Mouse (Mus musculus) liver, embryonic 12.5 days (tissue): ENCODE measurements around the gene Gm5431. TPM values are rescaled to one million over a fixed set of nuclear protein-coding genes. Genes with fewer than 3 reads are reported as not detected.
"Not testable (repeated sequence)": the region's sequence is repeated elsewhere in the genome, so short reads cannot be mapped to it uniquely, and the experiment has no call there.

ENCODE experiments used
- ATAC-seq: fragments of 200-750 bp; cut with Nextera tagmentation; 2 replicates; pipeline ENCODE4 v1.8.0; 2017; ENCODE audit warnings: moderate number of reproducible peaks, mild to moderate bottlenecking, moderate library complexity
- H3K27ac ChIP-seq: fragments of 300-500 bp; sonication (generic); 2 replicates; pipeline ENCODE4 v1.5.1; 2016; ENCODE audit warnings: mild to moderate bottlenecking
- H3K27me3 ChIP-seq: fragments of 300-500 bp; sonication (generic); replicated peaks from 2 replicates; pipeline ENCODE4 v1.6.1; 2016; ENCODE audit warnings: mild to moderate bottlenecking, moderate library complexity
- H3K36me3 ChIP-seq: fragments of 300-500 bp; sonication (generic); 2 replicates; pipeline ENCODE4 v1.6.1; 2016; ENCODE audit warnings: mild to moderate bottlenecking, moderate library complexity
- H3K4me1 ChIP-seq: fragments of 300-500 bp; sonication (generic); 2 replicates; pipeline ENCODE4 v1.6.1; 2016
- H3K4me2 ChIP-seq: fragments of 300-500 bp; sonication (generic); 2 replicates; pipeline ENCODE4 v1.6.1; 2016; ENCODE audit warnings: mild to moderate bottlenecking, moderate library complexity
- H3K4me3 ChIP-seq: fragments of 300-500 bp; sonication (generic); 2 replicates; pipeline ENCODE4 v1.5.1; 2016; ENCODE audit warnings: mild to moderate bottlenecking, moderate library complexity
- H3K9ac ChIP-seq: fragments of 300-500 bp; sonication (generic); 2 replicates; pipeline ENCODE4 v1.6.1; 2016; ENCODE audit warnings: mild to moderate bottlenecking, moderate library complexity
- H3K9me3 ChIP-seq: fragments of 300-500 bp; sonication (generic); replicated peaks from 2 replicates; pipeline ENCODE4 v1.6.1; 2016; ENCODE audit warnings: mild to moderate bottlenecking, moderate library complexity
- WGBS: fragments of 180-500 bp; shearing (Covaris S2); methylation state at CpG from one replicate; pipeline ENCODE4 v1.1.7; 2016; ENCODE audit not compliant: insufficient replicate concordance; 5-methylcytosine and 5-hydroxymethylcytosine counted together
- polyA plus RNA-seq: library from polyadenylated mRNA; unstranded; fragments of >200 nt; fragmentation: Nextera tagmentation; extraction: Ambion mirVana; gene quantifications from 2 replicates; pipeline ENCODE4 v1.2.1, GENCODE M21; 2016

The Gm5431 gene
- polyA plus RNA-seq, 1 experiment from 2014 or later, result 0.19 TPM

GRCm38 (mm10) chr11:48900654-48901566 is 1.1 kb downstream of the Gm5431 start:
- H3K36me3 ChIP-seq, H3K27ac ChIP-seq, H3K4me2 ChIP-seq, ATAC-seq, H3K4me3 ChIP-seq, H3K9ac ChIP-seq, H3K4me1 ChIP-seq, H3K9me3 ChIP-seq, H3K27me3 ChIP-seq: not testable (repeated sequence)
- whole genome bisulfite sequencing, result 45% methylated on average over 6 of the region's 6 CpGs

GRCm38 (mm10) chr11:48898812-48899431 is 3.1 kb downstream of the Gm5431 start:
- no peaks in the 10 kb centered on the region for H3K27me3 ChIP-seq
- WGBS, result 59% methylated on average over 2 of the region's 2 CpGs
- H3K36me3 ChIP-seq, result no peaks in the 10 kb centered on the region
- no peak for ATAC-seq
- H3K9me3 ChIP-seq, result no peaks in the 10 kb centered on the region
- no peak overlapping the region for H3K4me2 ChIP-seq
- no peak overlapping the region for H3K9ac ChIP-seq
- no peak overlapping the region for H3K4me3 ChIP-seq
- H3K4me1 ChIP-seq, result no peaks in the 10 kb centered on the region
- no peak overlapping the region for H3K27ac ChIP-seq

DNA sequence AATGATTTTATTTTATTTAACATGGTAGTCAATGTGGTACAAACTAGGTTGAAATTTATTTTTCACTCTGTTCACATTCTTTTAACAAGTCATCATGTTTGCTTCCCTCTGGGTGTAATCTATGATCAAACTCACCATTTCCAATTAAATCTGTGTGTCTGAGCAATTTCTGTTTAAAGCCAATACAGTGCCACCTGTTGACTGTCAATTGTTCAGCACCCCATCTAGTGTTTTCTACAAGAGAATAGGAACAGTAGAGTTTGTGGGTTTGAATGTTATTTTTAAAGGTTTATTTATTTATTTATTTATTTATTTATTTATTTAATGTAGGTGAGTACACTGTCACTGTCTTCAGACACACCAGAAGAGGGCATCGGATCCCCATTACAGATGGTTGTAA is 25.3 kb downstream of the Gm5431 start:
- 90% methylated on average over 1 of the region's 1 CpGs for WGBS

DNA sequence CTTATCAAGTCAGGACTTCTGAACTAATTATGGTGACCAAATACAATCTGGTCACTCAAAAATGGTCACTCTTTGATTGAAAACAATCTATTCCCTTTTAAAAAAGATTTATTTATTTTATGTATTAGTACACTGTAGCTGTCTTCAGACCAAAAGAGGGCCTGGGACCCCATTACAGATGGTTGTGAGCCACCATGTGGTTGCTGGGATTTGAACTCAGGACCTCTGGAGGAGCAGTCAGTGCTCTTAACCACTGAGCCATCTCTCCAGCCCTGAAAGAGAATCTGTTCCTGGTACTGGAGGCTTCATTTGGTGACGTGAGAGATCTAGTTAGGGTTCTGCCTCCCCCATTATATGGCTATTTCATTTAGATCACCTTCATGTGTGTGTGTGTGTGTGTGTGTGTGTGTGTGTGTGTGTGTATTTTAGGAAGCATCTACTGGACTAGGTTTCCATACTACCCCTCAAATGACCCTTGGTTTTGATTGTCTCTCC is 26.6 kb downstream of the Gm5431 start:
- not testable (repeated sequence) for H3K36me3 ChIP-seq, H3K4me3 ChIP-seq, ATAC-seq, H3K9ac ChIP-seq, H3K27ac ChIP-seq, H3K27me3 ChIP-seq, H3K4me2 ChIP-seq, H3K9me3 ChIP-seq
- peaks cover 38% of the 10 kb centered on the region for H3K4me1 ChIP-seq
- WGBS, result 59% methylated on average over 1 of the region's 1 CpGs

More for the DNA sequence above, 25.3 kb downstream of the Gm5431 start:
- peaks cover 33% of the 10 kb centered on the region for H3K4me1 ChIP-seq
- no peak overlapping the region for H3K4me3 ChIP-seq
- no peak for ATAC-seq
- no peaks in the 10 kb centered on the region for H3K27me3 ChIP-seq
- no peaks in the 10 kb centered on the region for H3K36me3 ChIP-seq
- no peak overlapping the region for H3K9ac ChIP-seq
- H3K9me3 ChIP-seq, result no peaks in the 10 kb centered on the region
- H3K27ac ChIP-seq, result no peak overlapping the region
- no peak overlapping the region for H3K4me2 ChIP-seq

GRCm38 (mm10) chr11:48874465-48874864 is 27.5 kb downstream of the Gm5431 start:
- WGBS, result 0% methylated on average over 4 of the region's 4 CpGs
- H3K27me3 ChIP-seq, result no peaks in the 10 kb centered on the region
- peak overlapping the region; percentile 72 for H3K4me2 ChIP-seq
- H3K36me3 ChIP-seq, result no peaks in the 10 kb centered on the region
- peak overlapping the region; percentile 28; the same call in 1 of the 2 replicates for H3K9ac ChIP-seq
- H3K9me3 ChIP-seq, result no peaks in the 10 kb centered on the region
- H3K4me1 ChIP-seq, result peaks cover 47% of the 10 kb centered on the region
- no peak overlapping the region for H3K4me3 ChIP-seq
- no peak for ATAC-seq
- H3K27ac ChIP-seq, result peak overlapping the region; percentile 89

- Histone ChIP-seq H3K27ac (peak overlapping the region; percentile 89), H3K9me3 (no peaks in the 10 kb centered on the region), H3K27me3 (no peaks in the 10 kb centered on the region), H3K9ac (peak overlapping the region; percentile 43), H3K4me1 (peaks cover 54% of the 10 kb centered on the region), H3K36me3 (no peaks in the 10 kb centered on the region), H3K4me2 (peak overlapping the region; percentile 72), H3K4me3 (peak overlapping the region; percentile 65)
- 17% methylated on average over 10 of the region's 10 CpGs for WGBS
- peak; percentile 84 for ATAC-seq
Observed at GRCm38 (mm10) chr11:48873591-48874290, 28.3 kb downstream of the Gm5431 start.

DNA sequence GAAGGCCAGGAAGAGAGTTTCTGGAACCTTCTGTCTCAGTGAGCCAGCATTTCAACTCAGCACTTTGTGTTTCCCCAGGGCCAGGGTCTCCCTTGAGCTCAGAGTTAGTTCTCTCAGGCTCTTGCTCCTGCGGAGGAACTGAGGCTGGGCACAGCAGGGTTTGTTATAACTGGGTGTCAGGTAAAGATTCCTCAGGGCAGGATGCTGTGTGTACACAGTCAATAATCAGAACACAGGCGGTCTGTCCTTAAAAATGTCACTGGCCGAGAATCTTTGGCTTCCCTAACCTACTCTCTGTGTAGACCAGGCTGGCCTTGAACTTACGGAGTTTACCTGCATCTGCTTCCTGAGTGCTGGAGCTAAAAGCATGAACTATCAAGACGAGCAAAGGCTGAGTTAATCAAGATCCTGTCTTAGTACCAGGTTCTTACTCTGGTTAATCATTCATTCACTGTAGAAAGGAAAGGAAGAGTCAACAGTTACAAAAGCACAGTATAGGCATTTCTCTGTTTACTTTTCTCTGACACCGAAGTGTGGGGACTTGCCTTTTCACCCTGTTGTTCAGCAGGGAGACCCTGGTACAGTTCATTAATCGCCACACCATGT is 29.2 kb downstream of the Gm5431 start:
- no peaks in the 10 kb centered on the region for H3K27me3 ChIP-seq
- 58% methylated on average over 7 of the region's 7 CpGs for WGBS
- H3K36me3 ChIP-seq, result 0 out of 2 replicates have a peak, but pooled peaks cover 3% of the 10 kb centered on the region
- H3K4me2 ChIP-seq, result peak overlapping the region; percentile 72
- H3K9ac ChIP-seq, result peak overlapping the region; percentile 70
- H3K4me3 ChIP-seq, result peak overlapping the region; percentile 65
- no peaks in the 10 kb centered on the region for H3K9me3 ChIP-seq
- peak overlapping the region; percentile 89 for H3K27ac ChIP-seq
- no peak for ATAC-seq
- peaks cover 61% of the 10 kb centered on the region for H3K4me1 ChIP-seq

- peak overlapping the region; percentile 72 for H3K4me2 ChIP-seq
- H3K27ac ChIP-seq, result peak overlapping the region; percentile 89
- no peaks in the 10 kb centered on the region for H3K9me3 ChIP-seq
- peak overlapping the region; percentile 65 for H3K4me3 ChIP-seq
- 7% methylated on average over 17 of the region's 17 CpGs for WGBS
- peaks cover 8% of the 10 kb centered on the region for H3K36me3 ChIP-seq
- peaks cover 66% of the 10 kb centered on the region for H3K4me1 ChIP-seq
- peak overlapping the region; percentile 70 for H3K9ac ChIP-seq
- no peaks in the 10 kb centered on the region for H3K27me3 ChIP-seq
- ATAC-seq, result peak; percentile 8
Observed at GRCm38 (mm10) chr11:48871817-48872541, 30.0 kb downstream of the Gm5431 start.

GRCm38 (mm10) chr11:48871201-48871772 is 30.7 kb downstream of the Gm5431 start, which contains the start of gene Irgm1:
Gene Irgm1, minus strand, starts transcription at chr11:48871683.
- H3K9me3 ChIP-seq, result no peaks in the 10 kb centered on the region

GRCm38 (mm10) chr11:48870781-48871180 is 31.2 kb downstream of the Gm5431 start:
- peaks cover 20% of the 10 kb centered on the region for H3K36me3 ChIP-seq
- peak overlapping the region; percentile 65 for H3K4me3 ChIP-seq
- no peaks in the 10 kb centered on the region for H3K9me3 ChIP-seq
- 15% methylated on average over 7 of the region's 7 CpGs for WGBS
- H3K4me1 ChIP-seq, result peaks cover 66% of the 10 kb centered on the region
- peak overlapping the region; percentile 89 for H3K27ac ChIP-seq
- H3K4me2 ChIP-seq, result peak overlapping the region; percentile 72
- peak overlapping the region; percentile 70 for H3K9ac ChIP-seq
- ATAC-seq, result peak; percentile 23; the same call in 1 of the 2 replicates
- no peaks in the 10 kb centered on the region for H3K27me3 ChIP-seq

More at GRCm38 (mm10) chr11:48871201-48871772, 30.7 kb downstream of the Gm5431 start, which contains the start of gene Irgm1:
- Histone ChIP-seq H3K27ac (peak within 1 kb of the TSS; percentile 89), H3K4me3 (peak within 1 kb of the TSS; percentile 65), H3K4me2 (peak within 1 kb of the TSS; percentile 72), H3K4me1 (peaks cover 66% of the 10 kb centered on the region), H3K9ac (peak within 1 kb of the TSS; percentile 70), H3K27me3 (no peaks in the 10 kb centered on the region), H3K36me3 (peaks cover 15% of the 10 kb centered on the region)
- under 1% methylated on average over 19 of the region's 19 CpGs for WGBS
- peak; percentile 63 for ATAC-seq
